Mouse (Mus musculus) liver, embryonic 12.5 days (tissue): ENCODE data around the gene Endou. TPM values are rescaled to one million over a fixed set of nuclear protein-coding genes. Genes with fewer than 3 reads are reported as not detected.

ENCODE experiments used
- ATAC-seq: fragments of 200-750 bp; cut with Nextera tagmentation; 2 replicates; pipeline ENCODE4 v1.8.0; 2017; ENCODE audit warnings: moderate number of reproducible peaks, mild to moderate bottlenecking, moderate library complexity
- H3K27ac ChIP-seq: fragments of 300-500 bp; sonication (generic); 2 replicates; pipeline ENCODE4 v1.5.1; 2016; ENCODE audit warnings: mild to moderate bottlenecking
- H3K27me3 ChIP-seq: fragments of 300-500 bp; sonication (generic); replicated peaks from 2 replicates; pipeline ENCODE4 v1.6.1; 2016; ENCODE audit warnings: mild to moderate bottlenecking, moderate library complexity
- H3K36me3 ChIP-seq: fragments of 300-500 bp; sonication (generic); 2 replicates; pipeline ENCODE4 v1.6.1; 2016; ENCODE audit warnings: mild to moderate bottlenecking, moderate library complexity
- H3K4me1 ChIP-seq: fragments of 300-500 bp; sonication (generic); 2 replicates; pipeline ENCODE4 v1.6.1; 2016
- H3K4me2 ChIP-seq: fragments of 300-500 bp; sonication (generic); 2 replicates; pipeline ENCODE4 v1.6.1; 2016; ENCODE audit warnings: mild to moderate bottlenecking, moderate library complexity
- H3K4me3 ChIP-seq: fragments of 300-500 bp; sonication (generic); 2 replicates; pipeline ENCODE4 v1.5.1; 2016; ENCODE audit warnings: mild to moderate bottlenecking, moderate library complexity
- H3K9ac ChIP-seq: fragments of 300-500 bp; sonication (generic); 2 replicates; pipeline ENCODE4 v1.6.1; 2016; ENCODE audit warnings: mild to moderate bottlenecking, moderate library complexity
- H3K9me3 ChIP-seq: fragments of 300-500 bp; sonication (generic); replicated peaks from 2 replicates; pipeline ENCODE4 v1.6.1; 2016; ENCODE audit warnings: mild to moderate bottlenecking, moderate library complexity
- WGBS: fragments of 180-500 bp; shearing (Covaris S2); methylation state at CpG from one replicate; pipeline ENCODE4 v1.1.7; 2016; ENCODE audit not compliant: insufficient replicate concordance; 5-methylcytosine and 5-hydroxymethylcytosine counted together
- polyA plus RNA-seq: library from polyadenylated mRNA; unstranded; fragments of >200 nt; fragmentation: Nextera tagmentation; extraction: Ambion mirVana; gene quantifications from 2 replicates; pipeline ENCODE4 v1.2.1, GENCODE M21; 2016

The Endou gene
- polyA plus RNA-seq, 1 experiment from 2014 or later = not detected

- H3K9me3 ChIP-seq = no peaks in the 10 kb centered on the region
- H3K4me3 ChIP-seq = no peak overlapping the region
- no peak overlapping the region for H3K9ac ChIP-seq
- no peak for ATAC-seq
- 69% methylated on average over 5 of the region's 5 CpGs for WGBS
- H3K27ac ChIP-seq = no peak overlapping the region
- peaks cover 21% of the 10 kb centered on the region for H3K4me1 ChIP-seq
- peaks cover 6% of the 10 kb centered on the region for H3K27me3 ChIP-seq
- H3K36me3 ChIP-seq = peaks cover 8% of the 10 kb centered on the region; the same call in 1 of the 2 replicates
- H3K4me2 ChIP-seq = no peak overlapping the region
These were observed 21.4 kb upstream of the Endou start for GRCm38 (mm10) chr15:97752491-97752890.

- H3K36me3 ChIP-seq = peaks cover 8% of the 10 kb centered on the region
- H3K27me3 ChIP-seq = peaks cover 4% of the 10 kb centered on the region; the same call in 1 of the 2 replicates
- ATAC-seq = no peak
- H3K4me3 ChIP-seq = no peak overlapping the region
- no peak overlapping the region for H3K4me2 ChIP-seq
- H3K4me1 ChIP-seq = peaks cover 28% of the 10 kb centered on the region
- H3K27ac ChIP-seq = no peak overlapping the region
- WGBS = 72% methylated on average over 2 of the region's 2 CpGs
- H3K9me3 ChIP-seq = no peaks in the 10 kb centered on the region
- no peak overlapping the region for H3K9ac ChIP-seq
These were observed 20.5 kb upstream of the Endou start for GRCm38 (mm10) chr15:97751676-97752075.

- Histone ChIP-seq H3K4me3 (no peak overlapping the region), H3K27me3 (no peaks in the 10 kb centered on the region), H3K36me3 (peaks cover 8% of the 10 kb centered on the region), H3K9ac (no peak overlapping the region), H3K27ac (no peak overlapping the region), H3K4me2 (no peak overlapping the region), H3K9me3 (no peaks in the 10 kb centered on the region), H3K4me1 (peaks cover 36% of the 10 kb centered on the region)
- no peak for ATAC-seq
- WGBS = 36% methylated on average over 12 of the region's 12 CpGs
These were observed 19.6 kb upstream of the Endou start for GRCm38 (mm10) chr15:97750697-97751096.

- ATAC-seq = no peak
- Histone ChIP-seq H3K4me3 (no peak overlapping the region), H3K27ac (no peak overlapping the region), H3K9me3 (no peaks in the 10 kb centered on the region), H3K36me3 (peaks cover 8% of the 10 kb centered on the region), H3K4me2 (no peak overlapping the region), H3K27me3 (no peaks in the 10 kb centered on the region), H3K9ac (no peak overlapping the region), H3K4me1 (peaks cover 45% of the 10 kb centered on the region)
- 81% methylated on average over 13 of the region's 13 CpGs for WGBS
These were observed 18.7 kb upstream of the Endou start for GRCm38 (mm10) chr15:97749841-97750240.

GRCm38 (mm10) chr15:97749397-97749796 is 18.3 kb upstream of the Endou start:
- no peak for ATAC-seq
- H3K4me2 ChIP-seq = no peak overlapping the region
- no peaks in the 10 kb centered on the region for H3K9me3 ChIP-seq
- 86% methylated on average over 9 of the region's 9 CpGs for WGBS
- no peak overlapping the region for H3K4me3 ChIP-seq
- no peak overlapping the region for H3K27ac ChIP-seq
- no peaks in the 10 kb centered on the region for H3K27me3 ChIP-seq
- peaks cover 8% of the 10 kb centered on the region for H3K36me3 ChIP-seq
- H3K9ac ChIP-seq = no peak overlapping the region
- peaks cover 48% of the 10 kb centered on the region for H3K4me1 ChIP-seq

- Histone ChIP-seq H3K9me3 (no peaks in the 10 kb centered on the region), H3K36me3 (peaks cover 8% of the 10 kb centered on the region), H3K4me1 (peaks cover 53% of the 10 kb centered on the region), H3K4me3 (no peak overlapping the region), H3K27ac (no peak overlapping the region), H3K27me3 (no peaks in the 10 kb centered on the region), H3K4me2 (no peak overlapping the region), H3K9ac (no peak overlapping the region)
- no peak for ATAC-seq
- WGBS = 76% methylated on average over 4 of the region's 4 CpGs
These were observed 17.8 kb upstream of the Endou start for GRCm38 (mm10) chr15:97748964-97749363.

- 41% methylated on average over 10 of the region's 10 CpGs for WGBS
- Histone ChIP-seq H3K4me1 (peaks cover 55% of the 10 kb centered on the region), H3K27ac (no peak overlapping the region), H3K9me3 (no peaks in the 10 kb centered on the region), H3K36me3 (peaks cover 5% of the 10 kb centered on the region), H3K27me3 (no peaks in the 10 kb centered on the region), H3K9ac (no peak overlapping the region), H3K4me3 (no peak overlapping the region), H3K4me2 (0 out of 2 replicates have a peak overlapping the region, but pooled peaks have one; percentile 4)
- peak; percentile 40; the same call in 1 of the 2 replicates for ATAC-seq
These were observed 17.2 kb upstream of the Endou start for GRCm38 (mm10) chr15:97748309-97748708.

- Histone ChIP-seq H3K9ac (no peak overlapping the region), H3K4me2 (no peak overlapping the region), H3K4me3 (no peak overlapping the region), H3K36me3 (peaks cover 5% of the 10 kb centered on the region), H3K9me3 (no peaks in the 10 kb centered on the region), H3K27ac (no peak overlapping the region), H3K27me3 (no peaks in the 10 kb centered on the region), H3K4me1 (peaks cover 58% of the 10 kb centered on the region)
- 73% methylated on average over 4 of the region's 4 CpGs for WGBS
- ATAC-seq = no peak
These were observed 16.3 kb upstream of the Endou start for GRCm38 (mm10) chr15:97747486-97747885.

- WGBS = 64% methylated on average over 24 of the region's 24 CpGs
- Histone ChIP-seq H3K27ac (no peak overlapping the region), H3K9me3 (no peaks in the 10 kb centered on the region), H3K4me3 (no peak overlapping the region), H3K4me2 (peak overlapping the region; percentile 26), H3K4me1 (peaks cover 64% of the 10 kb centered on the region), H3K9ac (no peak overlapping the region), H3K36me3 (peaks cover 5% of the 10 kb centered on the region), H3K27me3 (no peaks in the 10 kb centered on the region)
- ATAC-seq = peak; percentile 46
These were observed 15.6 kb upstream of the Endou start for GRCm38 (mm10) chr15:97746748-97747147.

- 76% methylated on average over 10 of the region's 10 CpGs for WGBS
- Histone ChIP-seq H3K27ac (no peak overlapping the region), H3K4me3 (no peak overlapping the region), H3K4me2 (peak overlapping the region; percentile 26), H3K36me3 (peaks cover 5% of the 10 kb centered on the region), H3K4me1 (peaks cover 67% of the 10 kb centered on the region), H3K9ac (no peak overlapping the region), H3K9me3 (no peaks in the 10 kb centered on the region), H3K27me3 (no peaks in the 10 kb centered on the region)
- ATAC-seq = no peak
These were observed 15.1 kb upstream of the Endou start for GRCm38 (mm10) chr15:97746278-97746677.

- Histone ChIP-seq H3K27me3 (no peaks in the 10 kb centered on the region), H3K27ac (peak overlapping the region; percentile 11), H3K4me3 (no peak overlapping the region), H3K4me2 (peak overlapping the region; percentile 26; the same call in 1 of the 2 replicates), H3K9ac (no peak overlapping the region; the same call in none of the 2 replicates), H3K9me3 (no peaks in the 10 kb centered on the region), H3K4me1 (peaks cover 64% of the 10 kb centered on the region), H3K36me3 (peaks cover 5% of the 10 kb centered on the region)
- ATAC-seq = no peak
- WGBS = 63% methylated on average over 10 of the region's 10 CpGs
These were observed 14.2 kb upstream of the Endou start for GRCm38 (mm10) chr15:97745331-97745730.

- ATAC-seq = peak; percentile 84
- Histone ChIP-seq H3K4me3 (no peak overlapping the region), H3K36me3 (peaks cover 5% of the 10 kb centered on the region), H3K4me1 (peaks cover 64% of the 10 kb centered on the region), H3K9me3 (no peaks in the 10 kb centered on the region), H3K27me3 (no peaks in the 10 kb centered on the region), H3K9ac (no peak overlapping the region; the same call in 1 of the 2 replicates), H3K4me2 (peak overlapping the region; percentile 26; the same call in 1 of the 2 replicates), H3K27ac (peak overlapping the region; percentile 11)
- WGBS = 36% methylated on average over 10 of the region's 10 CpGs
These were observed 13.8 kb upstream of the Endou start for GRCm38 (mm10) chr15:97744930-97745329.

GRCm38 (mm10) chr15:97743961-97744525 is 12.9 kb upstream of the Endou start:
- no peak overlapping the region for H3K4me2 ChIP-seq
- H3K9me3 ChIP-seq = no peaks in the 10 kb centered on the region
- H3K4me3 ChIP-seq = no peak overlapping the region
- H3K27ac ChIP-seq = no peak overlapping the region
- ATAC-seq = no peak
- H3K4me1 ChIP-seq = peaks cover 66% of the 10 kb centered on the region
- H3K27me3 ChIP-seq = no peaks in the 10 kb centered on the region
- whole genome bisulfite sequencing = 63% methylated on average over 12 of the region's 12 CpGs
- H3K9ac ChIP-seq = no peak overlapping the region
- peaks cover 5% of the 10 kb centered on the region; the same call in 1 of the 2 replicates for H3K36me3 ChIP-seq
